Mouse (Mus musculus): ENCODE data around the gene Emid1. TPM values are rescaled to one million over a fixed set of nuclear protein-coding genes. Genes with fewer than 3 reads are reported as not detected.

The Emid1 gene
- total and polyA plus RNA-seq, 3 experiments: not detected

- peak overlapping the region; percentile 53; the same call in 1 of the 2 replicates for H3K4me2 ChIP-seq (ENCODE audit: insufficient read depth, low read depth, poor library complexity, severe bottlenecking)
- no peaks in the 10 kb centered on the region for H3K79me2 ChIP-seq (replicated peaks; ENCODE audit: control insufficient read depth, extremely low read depth, insufficient read depth, poor library complexity, severe bottlenecking)
- no peaks in the 10 kb centered on the region for H3K36me3 ChIP-seq (replicated peaks in 1 of 2; ENCODE audit: control insufficient read depth in 1 of 2, insufficient read depth in 1 of 2, low read length in 1 of 2)
- DNase-seq (ENCODE audit: extremely low read depth): no peak
- no peaks in the 10 kb centered on the region for H3K9me3 ChIP-seq (replicated peaks; ENCODE audit: low read length)
- H3K9ac ChIP-seq (ENCODE audit: insufficient read depth, low read depth): no peak overlapping the region
- H3K27me3 ChIP-seq (replicated peaks): peaks cover 14% of the 10 kb centered on the region
- dilution Hi-C loops (cut with MboI; ENCODE audit: extremely low pct_ligation_motif_present, extremely low pct_unique_long_range_greater_than_20kb, low sequenced_read_pairs) (no loop called here), in situ Hi-C loops (cut with MboI; ENCODE audit: low pct_ligation_motif_present, low pct_unique_long_range_greater_than_20kb, low sequenced_read_pairs) (no loop called here)
- TF ChIP-seq CTCF (conservative IDR thresholded peaks at IDR 0.05 in 1 of 2, IDR thresholded peaks at IDR 0.05 in 1 of 2; ENCODE audit: low read depth in 2 of 2, low read length in 2 of 2): no peak
- no peak for TF ChIP-seq GABPA (IDR thresholded peaks at IDR 0.05; ENCODE audit: insufficient replicate concordance, low read depth, low read length)
- no peak for TF ChIP-seq SIN3A (IDR thresholded peaks at IDR 0.05; ENCODE audit: low read length)
- TF ChIP-seq ETS1 (conservative IDR thresholded peaks at IDR 0.05; ENCODE audit: low read depth, low read length): no peak
- TF ChIP-seq MXI1 (IDR thresholded peaks at IDR 0.05; ENCODE audit: low read depth, low read length): no peak
- TF ChIP-seq CHD1 (IDR thresholded peaks at IDR 0.05; ENCODE audit: low read depth, low read length): no peak
- no peak for TF ChIP-seq JUND (conservative IDR thresholded peaks at IDR 0.05; ENCODE audit: low read depth, low read length)
- no peak for TF ChIP-seq ZKSCAN1 (IDR thresholded peaks at IDR 0.05; ENCODE audit: borderline replicate concordance, low read depth, low read length)
- no peak for TF ChIP-seq RAD21 (IDR thresholded peaks at IDR 0.05; ENCODE audit: low read depth, low read length)
- H3K27ac ChIP-seq (ENCODE audit: insufficient read depth, low read depth): no peak overlapping the region
- H3K4me1 ChIP-seq (ENCODE audit: control insufficient read depth in 1 of 2, insufficient read depth in 2 of 2): peaks cover 14 to 43% of the 10 kb centered on the region in 2 experiments
- no peak overlapping the region for H3K4me3 ChIP-seq (replicated peaks in 1 of 3; ENCODE audit: low read depth in 2 of 3, low read length in 2 of 3, poor library complexity in 1 of 3)
These were observed 2.1 kb downstream of the Emid1 start for GRCm38 (mm10) chr11:5149955-5150354.

- H3K4me2 ChIP-seq (ENCODE audit: insufficient read depth, low read depth, poor library complexity, severe bottlenecking): no peak overlapping the region
- in situ Hi-C loops (cut with MboI; ENCODE audit: low pct_ligation_motif_present, low pct_unique_long_range_greater_than_20kb, low sequenced_read_pairs) (no loop called here), dilution Hi-C loops (cut with MboI; ENCODE audit: extremely low pct_ligation_motif_present, extremely low pct_unique_long_range_greater_than_20kb, low sequenced_read_pairs) (no loop called here)
- H3K36me3 ChIP-seq (replicated peaks in 1 of 2; ENCODE audit: control insufficient read depth in 1 of 2, insufficient read depth in 1 of 2, low read length in 1 of 2): no peaks in the 10 kb centered on the region
- no peak overlapping the region for H3K4me3 ChIP-seq (replicated peaks in 1 of 3; ENCODE audit: low read depth in 2 of 3, low read length in 2 of 3, poor library complexity in 1 of 3)
- no peak overlapping the region for H3K27ac ChIP-seq (ENCODE audit: insufficient read depth, low read depth)
- H3K4me1 ChIP-seq (ENCODE audit: control insufficient read depth in 1 of 2, insufficient read depth in 2 of 2): peaks cover 14 to 41% of the 10 kb centered on the region in 2 experiments
- H3K79me2 ChIP-seq (replicated peaks; ENCODE audit: control insufficient read depth, extremely low read depth, insufficient read depth, poor library complexity, severe bottlenecking): no peaks in the 10 kb centered on the region
- H3K27me3 ChIP-seq (replicated peaks): peaks cover 10% of the 10 kb centered on the region
- H3K9ac ChIP-seq (ENCODE audit: insufficient read depth, low read depth): no peak overlapping the region
- no peak for DNase-seq (ENCODE audit: extremely low read depth)
- no peak for TF ChIP-seq IRF4 (IDR thresholded peaks at IDR 0.05; ENCODE audit: low read depth, low read length)
- TF ChIP-seq ZC3H11A (IDR thresholded peaks at IDR 0.05; ENCODE audit: low read depth, low read length): no peak
- TF ChIP-seq TBP (conservative IDR thresholded peaks at IDR 0.05; ENCODE audit: low read depth, low read length): no peak
- no peak for TF ChIP-seq POLR2AphosphoS2 (IDR thresholded peaks at IDR 0.05; ENCODE audit: low read depth, low read length)
- TF ChIP-seq E2F4 (IDR thresholded peaks at IDR 0.05; ENCODE audit: insufficient replicate concordance, low read depth, low read length): no peak
- no peak for TF ChIP-seq MAZ (IDR thresholded peaks at IDR 0.05; ENCODE audit: low read depth, low read length)
- no peak for TF ChIP-seq USF2 (conservative IDR thresholded peaks at IDR 0.05; ENCODE audit: low read depth, low read length)
- no peak for TF ChIP-seq ZNF384 (IDR thresholded peaks at IDR 0.05; ENCODE audit: low read depth, low read length)
- TF ChIP-seq ELF1 (IDR thresholded peaks at IDR 0.05; ENCODE audit: low read depth, low read length): no peak
- no peak for TF ChIP-seq MAFK (IDR thresholded peaks at IDR 0.05; ENCODE audit: insufficient replicate concordance, low read length)
- no peak for TF ChIP-seq PAX5 (IDR thresholded peaks at IDR 0.05; ENCODE audit: low read length)
- TF ChIP-seq CHD1 (IDR thresholded peaks at IDR 0.05; ENCODE audit: low read depth, low read length): no peak
- no peak for TF ChIP-seq ZMIZ1 (IDR thresholded peaks at IDR 0.05; ENCODE audit: low read depth, low read length)
- no peak for TF ChIP-seq NELFE (IDR thresholded peaks at IDR 0.05; ENCODE audit: low read depth, low read length)
- no peak for TF ChIP-seq MXI1 (IDR thresholded peaks at IDR 0.05; ENCODE audit: low read depth, low read length)
- no peak for TF ChIP-seq SMC3 (IDR thresholded peaks at IDR 0.05; ENCODE audit: low read depth, low read length)
- no peak for TF ChIP-seq MYC (IDR thresholded peaks at IDR 0.05; ENCODE audit: low read depth, low read length)
- no peak for TF ChIP-seq SIN3A (IDR thresholded peaks at IDR 0.05; ENCODE audit: low read length)
- no peak for TF ChIP-seq EP300 (IDR thresholded peaks at IDR 0.05; ENCODE audit: low read length)
- no peaks in the 10 kb centered on the region for H3K9me3 ChIP-seq (replicated peaks; ENCODE audit: low read length)
These were observed 2.8 kb downstream of the Emid1 start for GRCm38 (mm10) chr11:5149249-5149648.
